Mouse (Mus musculus) cerebellum, adult (tissue): Measurements from ENCODE around the gene Gas2.

Source experiments
- ATAC-seq: cut with Nextera tagmentation; 2 replicates; pipeline ENCODE4 v1.9.2; 2017; ENCODE audit warnings: mild to moderate bottlenecking, moderate library complexity, mixed read lengths; ENCODE audit not compliant: insufficient number of reproducible peaks, low FRiP score, low TSS enrichment

Gene Gas2

DNA sequence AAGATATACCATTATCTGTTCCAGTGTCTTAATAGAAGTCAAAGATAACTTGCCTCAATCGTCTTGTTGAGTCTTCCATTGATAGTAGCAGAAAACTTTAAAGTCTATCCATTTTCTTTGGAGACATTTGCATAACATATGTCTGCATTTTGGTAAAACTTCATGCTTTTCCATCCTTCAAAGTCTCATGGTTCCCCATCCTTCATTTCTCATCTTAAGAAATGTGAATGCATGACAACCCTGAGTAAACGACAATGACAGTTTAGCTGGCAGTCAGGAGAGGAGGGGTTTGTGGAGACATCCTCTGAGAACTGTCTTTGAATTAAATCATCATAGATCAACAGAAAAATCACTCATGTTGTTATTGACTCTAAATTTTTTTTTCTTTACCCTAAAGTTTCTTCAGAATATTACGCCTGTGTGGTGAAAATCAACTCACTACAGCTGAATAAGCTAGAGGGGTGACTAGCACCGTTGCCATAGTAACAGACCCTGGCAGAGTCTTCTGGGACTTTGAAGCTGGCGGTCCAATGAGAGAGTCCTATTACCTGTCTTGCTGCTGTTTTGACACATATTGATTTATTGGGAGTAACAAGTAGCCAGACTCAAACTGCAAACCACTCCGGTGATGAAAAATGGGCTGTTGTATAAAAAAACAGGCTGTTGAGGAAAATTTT lies 99.0 kb downstream of the Gas2 start:
- no peak for ATAC-seq

DNA sequence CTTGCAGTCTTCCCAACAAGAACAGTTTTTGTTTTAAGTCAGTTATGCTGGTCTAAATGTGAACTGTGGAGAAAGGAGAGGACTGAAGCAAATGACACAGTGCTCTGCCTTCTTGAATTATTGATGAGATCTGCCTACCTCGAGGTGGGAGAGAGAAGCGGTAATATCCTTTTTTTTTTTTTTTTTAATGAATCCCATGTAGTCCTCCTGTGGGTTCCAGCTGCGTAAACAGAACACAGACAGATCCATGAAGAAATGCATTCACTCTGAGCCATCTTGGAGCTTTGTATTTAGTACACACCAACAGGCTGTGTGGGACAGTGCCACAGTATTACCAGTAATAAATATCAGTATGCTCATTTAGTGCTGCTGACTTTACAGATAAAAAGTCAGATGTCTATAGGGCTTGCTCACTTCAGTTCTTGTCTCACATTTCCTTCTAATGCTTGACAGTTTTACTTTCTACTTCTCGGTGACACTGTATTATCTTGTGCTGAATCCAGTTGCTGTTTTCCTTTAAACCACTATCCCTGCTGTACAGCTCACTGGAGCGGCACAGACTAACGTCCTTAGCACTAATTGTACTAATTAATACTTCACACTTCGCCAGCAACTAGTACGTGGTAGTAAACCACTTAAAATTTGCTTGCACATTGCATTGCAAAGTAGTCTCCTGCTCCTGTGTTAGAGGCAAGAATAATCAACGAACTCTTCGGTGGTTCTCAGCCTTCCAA lies 100.6 kb downstream of the Gas2 start:
- no peak for ATAC-seq

DNA sequence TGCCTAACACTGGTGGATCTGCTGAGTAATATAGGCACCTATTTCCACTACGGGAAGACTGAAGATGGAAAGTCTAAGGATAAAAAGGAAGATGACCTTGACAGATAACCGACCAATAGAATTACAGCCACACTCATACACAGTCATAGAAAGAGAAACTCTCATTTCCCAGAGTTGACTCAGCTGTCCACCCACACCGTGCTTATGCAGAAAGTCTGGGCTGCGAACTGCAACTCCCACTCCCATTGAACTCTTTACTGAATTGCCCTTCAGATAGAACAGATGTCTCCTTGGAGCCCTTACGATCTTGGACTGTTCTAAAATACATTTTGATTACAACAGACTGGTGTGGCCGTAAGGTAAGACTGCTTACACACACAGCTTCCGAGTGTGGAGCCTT lies 102.9 kb downstream of the Gas2 start:
- ATAC-seq = no peak

DNA sequence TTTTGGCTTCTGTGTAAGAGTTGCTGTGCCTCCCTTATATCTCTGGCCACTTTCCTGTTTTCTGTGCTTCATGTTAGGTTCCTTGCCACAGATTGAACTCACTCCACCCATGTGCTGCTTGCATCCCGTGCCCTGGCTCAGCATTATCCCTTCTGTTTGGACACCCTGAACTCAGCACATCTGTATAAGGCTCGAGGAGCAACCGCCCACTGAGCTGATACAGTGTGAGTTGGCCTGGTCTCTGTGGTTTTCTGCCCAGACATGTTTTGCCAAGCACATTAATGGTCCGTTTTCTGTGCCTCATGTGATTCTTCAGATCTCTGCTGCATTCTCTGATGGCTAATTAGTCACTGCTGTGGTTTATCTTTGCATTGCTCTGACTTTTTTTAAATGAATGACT lies 105.8 kb downstream of the Gas2 start:
- no peak for ATAC-seq

DNA sequence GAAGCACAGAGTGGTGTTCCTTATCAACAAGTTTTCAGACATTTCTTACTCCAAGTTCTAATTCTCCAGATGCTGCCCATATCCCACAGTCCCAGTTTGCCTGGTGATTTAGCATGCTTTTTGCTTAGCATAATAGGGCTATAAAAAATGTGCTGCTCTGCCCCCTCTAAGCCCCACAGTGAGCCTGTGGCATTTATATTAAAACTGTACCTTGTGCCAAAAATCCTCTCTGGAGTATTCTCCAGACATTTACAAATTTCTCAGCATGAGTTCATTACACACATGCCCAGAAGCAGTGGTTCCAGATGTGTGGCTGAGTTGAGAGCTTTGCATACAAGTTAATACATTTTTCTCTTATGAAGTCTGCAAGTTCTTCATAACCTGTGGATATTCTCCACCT lies 107.6 kb downstream of the Gas2 start:
- ATAC-seq = no peak

DNA sequence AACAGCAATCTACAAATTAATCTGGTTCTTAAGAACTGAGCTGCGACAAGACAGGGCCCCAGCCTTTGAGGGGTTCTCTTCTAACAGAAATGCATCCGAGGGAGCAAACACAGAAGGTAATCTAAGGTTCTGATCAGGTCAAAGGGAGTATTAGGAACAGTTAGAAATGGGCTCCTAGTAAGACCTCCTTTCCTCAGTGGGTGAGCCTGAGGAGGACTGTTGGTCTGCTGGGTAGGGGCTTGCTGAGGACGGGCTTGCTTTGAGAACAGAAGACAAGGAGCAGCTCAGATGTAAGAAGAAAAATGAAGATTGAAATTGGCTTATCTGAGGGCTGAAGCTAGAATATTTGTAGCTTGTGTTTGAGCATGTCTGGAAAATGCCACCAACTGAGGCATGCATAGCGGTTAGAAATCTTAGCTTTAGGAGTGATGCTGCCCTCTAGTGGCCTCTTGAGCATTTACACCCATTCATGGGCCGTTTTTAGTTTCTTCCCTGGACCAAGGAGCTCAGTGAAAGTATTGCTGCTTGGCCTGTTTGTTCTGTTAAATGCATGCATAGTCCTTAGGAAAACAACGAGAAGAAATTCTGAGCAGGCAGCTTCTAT lies 110.5 kb downstream of the Gas2 start:
- peak; percentile 65 for ATAC-seq

DNA sequence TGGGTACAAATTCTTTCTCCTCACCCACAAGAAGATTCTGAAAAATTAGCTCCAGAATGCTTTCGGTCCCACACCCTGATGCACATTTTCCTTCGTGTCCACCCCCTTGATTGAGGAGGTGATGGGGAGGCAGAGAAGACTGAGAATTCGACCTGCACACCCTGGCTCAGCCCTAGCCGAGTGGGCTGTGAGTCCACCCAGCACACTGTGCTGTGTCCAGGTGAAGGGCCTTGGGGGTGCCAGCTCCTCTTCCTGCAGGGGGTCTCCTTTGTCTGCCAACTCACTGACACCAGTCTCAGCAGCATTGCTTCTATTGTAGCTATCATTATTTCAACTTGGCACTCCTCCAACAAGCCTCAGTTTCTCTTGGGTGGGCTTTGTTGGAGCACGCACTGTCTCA lies 111.3 kb downstream of the Gas2 start:
- ATAC-seq = no peak

DNA sequence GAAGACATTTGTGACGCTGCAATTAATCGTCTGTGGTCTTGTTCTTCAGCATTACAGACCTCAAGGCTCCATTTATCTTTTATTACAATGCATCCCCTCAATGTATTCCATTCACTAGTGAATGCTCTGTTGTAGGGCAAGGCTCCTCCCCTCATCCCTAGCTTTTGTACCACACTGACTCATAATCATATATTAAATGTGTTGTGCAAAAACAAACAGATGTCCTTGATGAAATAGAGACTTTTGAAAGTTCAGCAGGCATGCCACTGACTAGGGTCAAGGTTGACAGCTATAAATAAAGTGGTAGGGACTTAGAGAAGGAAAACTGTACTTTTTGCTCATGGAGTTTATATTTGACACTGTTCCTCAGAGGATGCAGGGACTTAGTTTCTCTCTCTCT lies 111.7 kb downstream of the Gas2 start:
- ATAC-seq = no peak

DNA sequence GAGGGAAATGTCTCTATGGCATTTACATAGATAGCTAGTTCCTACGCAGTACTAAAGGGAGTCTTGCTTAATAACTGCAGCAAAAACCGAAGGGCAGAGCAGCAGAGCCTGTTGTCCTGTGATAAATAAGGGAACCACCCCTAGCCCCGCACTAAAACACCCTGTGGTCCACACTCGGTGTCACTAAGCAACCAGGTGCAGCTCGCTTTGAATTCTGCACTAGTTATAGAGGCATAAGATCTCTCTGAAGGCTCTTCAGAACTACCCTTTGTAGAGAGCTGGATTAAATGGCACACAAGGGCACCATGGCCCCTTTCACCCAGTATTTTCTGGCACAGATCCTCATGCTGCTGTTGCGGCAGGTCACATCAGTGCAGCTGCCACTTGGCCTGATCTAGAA lies 113.4 kb downstream of the Gas2 start:
- ATAC-seq = no peak

DNA sequence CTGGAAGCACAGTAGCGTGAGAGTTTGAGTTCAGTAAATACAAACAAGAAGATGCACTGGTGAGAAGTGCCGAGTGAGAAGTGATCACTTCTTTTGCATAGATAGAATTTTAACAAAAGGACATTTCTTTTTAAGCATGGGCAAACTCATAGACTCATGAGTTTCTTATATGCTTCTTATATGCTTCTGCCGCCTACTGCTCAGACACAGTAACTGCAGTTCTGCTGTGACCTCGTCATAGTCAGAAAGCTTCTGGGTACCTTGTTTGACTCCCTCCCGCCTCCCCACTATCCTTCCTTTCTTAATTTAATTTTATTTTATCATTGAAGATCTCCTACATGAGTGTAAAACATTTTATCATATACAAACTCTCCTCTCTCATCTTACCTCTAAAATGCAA lies 117.5 kb downstream of the Gas2 start:
- no peak for ATAC-seq

DNA sequence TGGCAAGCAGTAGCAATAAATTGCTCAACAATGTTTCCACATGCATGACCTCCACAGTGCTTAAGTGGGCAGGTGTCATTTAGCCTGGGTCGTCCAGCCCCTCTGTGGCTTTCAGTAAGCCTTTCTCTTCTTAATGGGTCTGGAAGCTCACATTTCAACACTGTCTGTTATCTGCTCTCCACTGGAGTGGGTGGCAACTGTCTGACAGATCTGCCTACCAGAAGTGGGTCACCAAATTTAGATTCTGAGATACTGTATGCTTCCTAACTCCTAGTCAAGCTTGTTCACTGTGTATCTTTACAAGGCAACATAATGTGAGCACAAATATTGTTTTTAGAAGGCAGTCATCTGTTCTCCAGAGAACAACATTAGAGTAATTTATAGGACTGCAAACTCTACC lies 120.5 kb downstream of the Gas2 start:
- no peak for ATAC-seq

DNA sequence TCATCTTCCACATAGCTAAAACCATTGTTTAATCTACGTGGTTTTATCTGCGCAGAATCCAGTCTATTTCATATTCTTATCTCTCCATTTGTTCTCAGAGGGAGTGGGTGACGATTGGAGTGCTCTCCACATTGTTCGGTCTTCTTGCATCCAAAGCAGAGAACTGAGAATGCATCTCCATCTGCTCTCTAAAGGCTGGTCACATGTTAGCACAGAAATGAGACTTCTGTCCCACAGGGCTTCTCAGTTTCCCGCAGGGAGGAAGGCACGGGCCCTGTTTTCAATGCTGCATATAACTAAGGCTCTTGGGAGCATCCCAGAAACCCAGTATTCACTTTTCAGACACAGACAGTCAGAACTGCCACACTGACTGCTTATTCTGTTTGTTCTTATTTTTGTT lies 123.9 kb downstream of the Gas2 start:
- no peak for ATAC-seq

DNA sequence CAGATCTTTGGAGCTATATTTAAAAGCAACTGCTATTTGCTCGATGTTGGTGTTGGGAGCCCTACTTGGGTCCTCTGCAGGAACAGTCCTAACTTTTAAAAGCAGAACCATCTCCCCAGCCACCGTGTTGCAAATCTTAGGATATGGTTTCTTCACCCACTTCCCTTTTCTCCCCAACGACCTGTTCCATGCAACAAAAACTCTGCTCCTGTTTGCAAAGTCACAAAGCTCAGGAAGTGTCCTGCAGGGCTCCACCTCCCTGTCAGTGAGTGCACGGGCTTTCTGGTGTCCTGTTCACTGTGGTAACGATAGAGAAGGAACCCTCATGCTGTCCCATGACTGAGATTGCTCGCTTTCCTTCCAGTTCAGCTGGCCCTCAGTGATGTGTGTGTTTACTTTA lies 125.1 kb downstream of the Gas2 start:
- no peak for ATAC-seq

DNA sequence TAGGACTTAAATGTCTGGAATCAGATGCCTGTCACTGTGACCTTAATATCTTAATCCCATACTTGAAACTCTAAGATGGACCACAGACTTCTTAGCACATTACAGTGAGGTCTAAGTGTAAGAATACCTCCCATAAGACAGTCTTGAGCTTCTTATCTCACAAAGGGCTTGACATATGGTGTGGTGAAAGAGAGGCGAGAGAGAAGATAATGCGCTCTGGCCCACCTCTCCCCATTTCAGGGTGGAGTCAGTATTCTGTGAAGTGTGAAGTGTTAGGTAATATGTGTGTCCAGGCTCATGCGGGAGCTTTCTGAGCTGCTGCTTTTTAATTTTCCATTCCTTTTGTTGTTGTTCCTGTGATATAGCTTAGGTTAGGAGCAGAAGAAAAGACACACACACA lies 129.2 kb downstream of the Gas2 start:
- no peak for ATAC-seq

DNA sequence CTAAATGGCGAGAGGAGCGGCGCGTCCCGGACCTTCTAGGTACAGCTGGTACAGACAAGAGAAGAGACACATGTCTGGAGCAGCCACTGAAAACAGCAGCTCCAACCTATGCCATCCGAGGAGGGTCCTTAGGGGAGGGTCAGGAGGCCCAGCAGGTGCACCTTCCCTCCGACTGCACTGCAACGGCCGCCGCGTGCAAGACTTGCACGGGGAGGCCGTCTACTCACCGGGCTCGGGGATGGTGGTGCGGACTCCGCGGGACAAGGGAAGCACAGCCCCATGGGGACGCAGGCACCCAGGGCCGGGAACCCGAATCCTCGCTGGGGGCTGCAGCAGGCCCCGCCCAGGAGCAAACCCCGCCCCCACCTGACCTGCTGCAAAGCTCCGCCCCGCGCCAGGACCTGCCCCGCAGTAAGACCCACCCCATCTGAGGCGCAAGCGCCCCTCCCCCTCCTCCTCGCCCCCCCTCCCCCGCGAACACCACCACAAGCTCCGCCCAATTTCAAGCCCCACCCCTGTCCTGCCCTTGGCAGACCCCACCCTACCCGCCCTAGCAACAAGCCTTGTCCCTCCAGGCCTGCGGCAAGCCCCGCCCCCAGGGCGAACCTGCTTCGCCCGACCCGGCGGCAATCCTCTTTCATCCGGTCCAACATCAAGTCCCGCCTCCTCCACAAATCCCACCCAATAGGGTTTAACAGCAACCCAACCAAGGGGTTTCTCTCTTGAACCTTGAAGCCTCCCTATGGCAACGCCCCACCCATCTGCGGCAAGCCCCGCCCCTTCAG lies 143.9 kb downstream of the Gas2 start, which contains the start of gene Svip:
Gene Svip (minus strand): TSS at position 508 of the 785 bp plus-strand sequence.
- peak; percentile 98 for ATAC-seq

DNA sequence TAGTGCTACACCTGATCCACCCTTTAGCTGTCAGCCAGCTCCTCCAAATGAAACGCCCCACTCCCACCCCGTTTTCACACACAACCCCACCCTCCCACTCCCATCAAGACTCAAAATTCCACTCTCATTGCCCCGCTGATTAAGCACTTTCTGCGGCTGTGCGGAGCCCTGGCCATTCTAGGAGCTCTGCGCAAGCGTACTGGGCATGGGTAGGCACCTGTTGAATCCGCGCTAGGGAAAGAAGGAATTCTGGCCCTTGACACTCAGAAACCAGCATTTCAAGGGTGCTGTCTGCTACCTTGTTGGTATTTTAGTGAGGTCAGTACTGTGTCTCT lies 144.4 kb downstream of the Gas2 start:
- peak; percentile 81 for ATAC-seq

DNA sequence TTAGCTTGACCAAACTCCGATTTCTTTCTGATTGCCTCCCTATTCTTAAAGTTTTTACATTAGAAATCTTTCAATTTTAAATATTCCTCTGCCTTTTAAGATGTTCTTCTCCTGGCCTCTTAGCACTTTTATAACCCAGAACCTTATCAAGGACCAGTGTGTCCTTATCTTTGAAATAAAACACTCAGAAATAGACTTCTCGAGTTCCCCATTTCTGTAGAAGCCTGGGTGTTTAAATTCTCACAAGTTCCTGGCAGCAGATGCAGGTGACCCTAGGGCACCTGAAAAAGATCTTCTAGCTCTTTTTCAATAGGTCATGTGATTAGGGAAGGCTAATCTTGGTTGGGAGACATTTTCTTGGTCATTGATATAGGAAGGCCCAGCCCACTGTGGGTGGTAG lies 145.3 kb downstream of the Gas2 start:
- ATAC-seq = no peak

DNA sequence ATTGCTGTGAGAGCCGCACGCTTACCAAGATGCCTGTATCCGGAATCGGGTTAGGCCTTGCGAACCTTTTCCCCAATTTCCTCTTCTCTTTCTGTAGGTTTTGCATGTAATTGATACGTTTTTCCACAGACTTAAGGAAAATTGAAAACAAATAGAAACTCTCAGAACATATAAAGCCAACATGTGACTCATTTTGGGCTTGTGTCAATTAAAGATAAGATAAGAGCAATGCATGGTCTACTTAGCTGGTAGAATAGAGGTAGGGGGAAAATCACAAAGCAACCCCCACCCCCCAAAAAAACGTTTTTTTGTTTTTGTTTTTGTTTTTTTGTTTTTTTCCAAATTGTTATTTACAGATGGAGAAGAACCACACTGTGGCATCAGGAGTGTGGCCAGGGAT lies 151.6 kb downstream of the Gas2 start:
- ATAC-seq = no peak

DNA sequence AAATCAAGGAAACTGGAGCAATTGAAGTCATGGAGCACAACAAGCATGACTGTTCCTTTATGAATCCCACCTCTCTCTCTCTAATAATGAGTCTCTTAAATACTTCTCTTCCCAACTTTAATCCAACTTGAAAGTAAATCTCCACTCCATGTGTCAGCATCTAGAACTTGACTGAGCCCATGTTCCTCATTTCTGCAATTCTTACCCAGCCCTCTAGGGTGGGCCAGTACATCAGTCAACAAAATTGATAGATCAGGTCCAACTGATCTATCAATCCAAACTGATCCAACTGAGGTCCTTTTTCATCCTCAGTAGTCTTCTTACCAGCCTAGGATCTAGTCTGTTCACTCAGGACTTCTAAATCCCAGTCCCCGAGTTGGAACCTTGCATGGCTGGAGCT lies 153.4 kb downstream of the Gas2 start:
- ATAC-seq = no peak

DNA sequence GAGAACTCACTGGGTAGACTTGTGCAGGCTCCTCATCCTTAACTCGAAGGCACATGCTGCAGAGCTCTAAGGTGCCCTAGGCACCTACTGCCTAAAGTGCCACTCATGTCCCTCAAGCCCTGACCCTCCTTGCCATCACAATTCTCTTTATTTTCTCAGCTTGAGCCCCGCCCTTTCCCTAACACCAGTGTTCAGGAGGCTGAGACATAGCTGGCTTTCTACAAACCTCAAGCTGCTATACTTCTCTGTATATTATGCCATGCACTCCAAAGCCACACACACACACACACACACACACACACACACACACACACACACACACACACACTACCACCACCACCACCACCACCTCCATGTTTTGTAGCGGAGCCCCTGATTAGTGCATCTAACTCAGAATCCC lies 153.8 kb downstream of the Gas2 start, which contains the start of gene 1700015G11Rik:
Gene 1700015G11Rik (minus strand): TSS at position 101 of the 400 bp plus-strand sequence.
- no peak for ATAC-seq

DNA sequence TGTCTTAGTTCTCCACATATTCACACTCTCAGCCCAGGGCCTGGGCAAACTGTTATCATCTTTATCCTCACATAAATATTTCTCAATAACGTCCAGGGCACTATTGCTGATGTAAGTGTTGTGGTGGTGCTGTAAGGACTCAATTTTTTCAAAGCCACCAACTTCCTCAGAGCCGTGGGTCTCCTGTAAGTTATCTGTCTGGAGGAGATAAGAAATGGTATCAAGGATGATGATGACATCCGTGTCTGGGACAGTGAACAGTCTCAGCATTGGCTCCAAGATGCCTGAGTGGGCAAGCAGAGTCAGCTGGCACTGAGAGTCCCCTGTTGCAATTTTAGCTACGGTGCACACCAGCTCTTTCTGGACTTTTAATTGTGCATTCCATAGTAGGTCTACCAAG lies 160.2 kb downstream of the Gas2 start:
- ATAC-seq = no peak
